Mouse (Mus musculus) liver, adult 2 months (tissue): ENCODE results near the gene Tmprss6.

Experiments used
- CTCF ChIP-seq: fragments of 200-500 bp; IDR thresholded peaks from 2 replicates; pipeline ENCODE4 v1.5.1; 2011; ENCODE audit warnings: low read depth, low read length, control low read depth
- POLR2A ChIP-seq: fragments of 200-500 bp; IDR thresholded peaks from 2 replicates; pipeline ENCODE4 v1.6.1; 2011; ENCODE audit warnings: low read length, control low read depth; ENCODE audit not compliant: insufficient read depth; ENCODE audit errors: extremely low read depth

DNA sequence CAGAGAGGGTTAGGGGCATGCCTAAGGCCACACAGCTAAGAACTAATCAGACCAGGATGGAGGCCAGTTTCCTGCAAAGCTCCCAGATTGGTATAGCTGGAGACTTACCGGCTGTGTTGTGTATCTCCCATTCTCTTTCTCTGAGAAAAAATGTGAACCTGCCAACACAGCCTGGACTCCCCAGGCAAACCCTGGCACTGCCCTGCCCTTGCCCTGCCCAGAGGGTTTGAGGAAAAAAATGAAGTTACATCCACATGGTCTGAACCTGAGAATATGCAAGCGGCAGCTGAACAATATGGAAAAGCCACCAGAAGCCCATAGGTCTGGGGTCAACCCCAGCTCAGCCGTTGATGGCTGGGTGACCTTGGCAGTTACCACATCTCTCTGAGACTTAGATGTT, 20.8 kb upstream of the Tmprss6 start:
- TF ChIP-seq CTCF = no peak
- TF ChIP-seq POLR2A = no peak
